Mouse (Mus musculus) right cerebral cortex, postnatal 4 days (tissue): ENCODE results near the gene Snx9.

Source experiments
- DNase-seq: peaks from one replicate; pipeline ENCODE4 v3.0.0-alpha.2; 2022

Snx9 gene

GRCm38 (mm10) chr17:5934554-5935324, 93.6 kb downstream of the Snx9 start:
- peak; percentile 23 for DNase-seq

- no peak for DNase-seq
These were observed 94.6 kb downstream of the Snx9 start for GRCm38 (mm10) chr17:5935680-5936079.

GRCm38 (mm10) chr17:5936276-5936675, 95.1 kb downstream of the Snx9 start:
- no peak for DNase-seq

- DNase-seq = no peak
These were observed 96.3 kb downstream of the Snx9 start for GRCm38 (mm10) chr17:5937441-5937840.

- no peak for DNase-seq
These were observed 98.7 kb downstream of the Snx9 start for GRCm38 (mm10) chr17:5939871-5940270.

GRCm38 (mm10) chr17:5940792-5941191, 99.7 kb downstream of the Snx9 start:
- DNase-seq = peak; percentile 60

- DNase-seq = peak; percentile 39
These were observed 100.3 kb downstream of the Snx9 start, which contains the start of gene Synj2 for GRCm38 (mm10) chr17:5941230-5942043. Gene Synj2 (plus strand): TSS chr17:5941280.

- no peak for DNase-seq
These were observed 101.0 kb downstream of the Snx9 start for GRCm38 (mm10) chr17:5942156-5942555.

- no peak for DNase-seq
These were observed 101.9 kb downstream of the Snx9 start for GRCm38 (mm10) chr17:5943053-5943452.

GRCm38 (mm10) chr17:5947039-5947438, 105.9 kb downstream of the Snx9 start:
- no peak for DNase-seq

GRCm38 (mm10) chr17:5952455-5952854, 111.3 kb downstream of the Snx9 start:
- DNase-seq = no peak

GRCm38 (mm10) chr17:5956350-5957000, 115.3 kb downstream of the Snx9 start:
- DNase-seq = no peak

GRCm38 (mm10) chr17:5957097-5957496, 116.0 kb downstream of the Snx9 start:
- DNase-seq = no peak

- no peak for DNase-seq
These were observed 117.1 kb downstream of the Snx9 start for GRCm38 (mm10) chr17:5958229-5958628.

GRCm38 (mm10) chr17:5958636-5959035, 117.5 kb downstream of the Snx9 start:
- no peak for DNase-seq

GRCm38 (mm10) chr17:5959096-5959495, 118.0 kb downstream of the Snx9 start:
- no peak for DNase-seq

GRCm38 (mm10) chr17:5959802-5960201, 118.7 kb downstream of the Snx9 start:
- DNase-seq = no peak

- DNase-seq = no peak
These were observed 122.6 kb downstream of the Snx9 start for GRCm38 (mm10) chr17:5963766-5964165.

GRCm38 (mm10) chr17:5965084-5965781, 124.1 kb downstream of the Snx9 start:
- DNase-seq = no peak

GRCm38 (mm10) chr17:5966706-5967105, 125.6 kb downstream of the Snx9 start:
- no peak for DNase-seq

- DNase-seq = no peak
These were observed 127.4 kb downstream of the Snx9 start for GRCm38 (mm10) chr17:5968562-5968961.

GRCm38 (mm10) chr17:5969246-5969645, 128.1 kb downstream of the Snx9 start:
- no peak for DNase-seq

GRCm38 (mm10) chr17:5970298-5970821, 129.2 kb downstream of the Snx9 start:
- no peak for DNase-seq
